Mouse (Mus musculus): ENCODE data around the gene Rxrb. TPM values are rescaled to one million over a fixed set of nuclear protein-coding genes. Genes with fewer than 3 reads are reported as not detected.

The Rxrb gene
- total and polyA plus RNA-seq, 3 experiments = 27.0 to 47.7 (median 36.9) TPM

GRCm38 (mm10) chr17:34029150-34029889 lies 2.3 kb upstream of the Rxrb start:
- TF ChIP-seq SIN3A (IDR thresholded peaks at IDR 0.05; ENCODE audit: low read length) = no peak
- no peak for TF ChIP-seq POLR2A (IDR thresholded peaks at IDR 0.05; ENCODE audit: low read depth, low read length)
- no peak for TF ChIP-seq BHLHE40 (IDR thresholded peaks at IDR 0.05; ENCODE audit: low read depth, low read length)
- TF ChIP-seq USF1 (IDR thresholded peaks at IDR 0.05; ENCODE audit: low read depth, low read length) = no peak
- TF ChIP-seq GABPA (IDR thresholded peaks at IDR 0.05; ENCODE audit: insufficient replicate concordance, low read depth, low read length) = no peak
- TF ChIP-seq ELF1 (IDR thresholded peaks at IDR 0.05; ENCODE audit: low read depth, low read length) = no peak
- no peak for TF ChIP-seq POLR2AphosphoS2 (IDR thresholded peaks at IDR 0.05; ENCODE audit: low read depth, low read length)
- TF ChIP-seq ZMIZ1 (IDR thresholded peaks at IDR 0.05; ENCODE audit: low read depth, low read length) = no peak
- TF ChIP-seq ZC3H11A (IDR thresholded peaks at IDR 0.05; ENCODE audit: low read depth, low read length) = no peak
- no peak for TF ChIP-seq CHD2 (IDR thresholded peaks at IDR 0.05; ENCODE audit: low read length)
- TF ChIP-seq NELFE (IDR thresholded peaks at IDR 0.05; ENCODE audit: low read depth, low read length) = no peak
- TF ChIP-seq ZKSCAN1 (IDR thresholded peaks at IDR 0.05; ENCODE audit: borderline replicate concordance, low read depth, low read length) = no peak
- no peak for TF ChIP-seq PAX5 (IDR thresholded peaks at IDR 0.05; ENCODE audit: low read length)

DNA sequence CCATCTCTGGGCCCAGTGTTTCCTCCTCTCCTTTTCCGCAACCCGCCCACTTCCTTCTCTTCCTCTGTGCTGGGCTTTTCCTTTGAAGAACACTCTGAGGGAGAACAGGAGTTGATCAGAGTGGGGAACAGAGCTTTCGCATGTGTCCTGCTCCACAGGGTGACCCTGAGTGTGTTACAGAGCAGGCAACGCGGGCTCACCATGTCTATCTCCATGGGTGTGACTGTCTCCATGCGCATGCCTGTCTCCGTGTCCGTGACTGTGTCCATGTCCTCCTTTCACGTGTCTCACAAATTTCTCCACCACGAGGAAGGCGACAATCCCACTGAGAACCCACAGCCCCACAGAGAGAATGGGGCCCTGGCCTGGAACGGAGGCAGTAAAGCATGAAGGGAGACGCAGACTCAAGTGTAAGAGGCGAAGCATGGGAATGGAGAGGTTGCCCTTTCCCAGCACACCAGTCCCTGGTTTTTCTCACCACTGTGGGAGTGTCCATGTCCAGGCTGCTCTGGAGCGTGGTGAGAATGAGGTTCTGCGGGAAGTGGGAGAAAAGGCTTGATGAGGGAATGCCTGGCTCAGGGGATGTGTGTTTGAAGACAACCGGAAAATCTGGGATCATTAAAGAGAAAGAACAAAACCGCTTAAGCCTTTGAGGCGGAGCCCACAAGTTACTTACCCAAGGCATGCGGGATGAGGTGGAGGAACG lies 1.6 kb upstream of the Rxrb start:
- dilution Hi-C loops (cut with MboI; ENCODE audit: extremely low pct_ligation_motif_present, extremely low pct_unique_long_range_greater_than_20kb, low sequenced_read_pairs) (no loop called here), in situ Hi-C loops (cut with MboI; ENCODE audit: low pct_ligation_motif_present, low pct_unique_long_range_greater_than_20kb, low sequenced_read_pairs) (no loop called here)
- no peaks in the 10 kb centered on the region for H3K27me3 ChIP-seq (replicated peaks)
- peak overlapping the region; percentile 93 for H3K9ac ChIP-seq (ENCODE audit: insufficient read depth, low read depth)
- H3K4me3 ChIP-seq (replicated peaks in 1 of 3; ENCODE audit: low read depth in 2 of 3, low read length in 2 of 3, poor library complexity in 1 of 3) = peak overlapping the region; percentile 90 to 97 (median 94)
- H3K9me3 ChIP-seq (replicated peaks; ENCODE audit: low read length) = no peaks in the 10 kb centered on the region
- H3K4me2 ChIP-seq (ENCODE audit: insufficient read depth, low read depth, poor library complexity, severe bottlenecking) = peak overlapping the region; percentile 73
- TF ChIP-seq JUND (conservative IDR thresholded peaks at IDR 0.05; ENCODE audit: low read depth, low read length) (no peak), ZC3H11A (IDR thresholded peaks at IDR 0.05; ENCODE audit: low read depth, low read length) (no peak)
- H3K79me2 ChIP-seq (replicated peaks; ENCODE audit: control insufficient read depth, extremely low read depth, insufficient read depth, poor library complexity, severe bottlenecking) = peaks cover 32% of the 10 kb centered on the region
- no peak overlapping the region for H3K27ac ChIP-seq (ENCODE audit: insufficient read depth, low read depth)
- H3K4me1 ChIP-seq (ENCODE audit: control insufficient read depth in 1 of 2, insufficient read depth in 2 of 2) = peaks cover 35 to 68% of the 10 kb centered on the region in 2 experiments
- peaks cover 23 to 42% of the 10 kb centered on the region in 2 experiments for H3K36me3 ChIP-seq (replicated peaks in 1 of 2; ENCODE audit: control insufficient read depth in 1 of 2, insufficient read depth in 1 of 2, low read length in 1 of 2)
- no peak for DNase-seq (ENCODE audit: extremely low read depth)

More at GRCm38 (mm10) chr17:34029150-34029889, 2.3 kb upstream of the Rxrb start:
- peak overlapping the region; percentile 93; the same call in 1 of the 2 replicates for H3K9ac ChIP-seq (ENCODE audit: insufficient read depth, low read depth)
- peak overlapping the region; percentile 73; the same call in 1 of the 2 replicates for H3K4me2 ChIP-seq (ENCODE audit: insufficient read depth, low read depth, poor library complexity, severe bottlenecking)
- in situ Hi-C loops (cut with MboI; ENCODE audit: low pct_ligation_motif_present, low pct_unique_long_range_greater_than_20kb, low sequenced_read_pairs) = no loop called here
- no peak overlapping the region for H3K27ac ChIP-seq (ENCODE audit: insufficient read depth, low read depth)
- H3K27me3 ChIP-seq (replicated peaks) = no peaks in the 10 kb centered on the region
- no peaks in the 10 kb centered on the region for H3K9me3 ChIP-seq (replicated peaks; ENCODE audit: low read length)
- H3K4me1 ChIP-seq (ENCODE audit: control insufficient read depth in 1 of 2, insufficient read depth in 2 of 2) = peaks cover 35 to 65% of the 10 kb centered on the region in 2 experiments
- no peak for DNase-seq (ENCODE audit: extremely low read depth)
- peaks cover 32% of the 10 kb centered on the region for H3K79me2 ChIP-seq (replicated peaks; ENCODE audit: control insufficient read depth, extremely low read depth, insufficient read depth, poor library complexity, severe bottlenecking)
- dilution Hi-C loops (cut with MboI; ENCODE audit: extremely low pct_ligation_motif_present, extremely low pct_unique_long_range_greater_than_20kb, low sequenced_read_pairs) = no loop called here
- H3K4me3 ChIP-seq (replicated peaks in 1 of 3; ENCODE audit: low read depth in 2 of 3, low read length in 2 of 3, poor library complexity in 1 of 3) = no peak overlapping the region
- peaks cover 23 to 39% of the 10 kb centered on the region in 2 experiments for H3K36me3 ChIP-seq (replicated peaks in 1 of 2; ENCODE audit: control insufficient read depth in 1 of 2, insufficient read depth in 1 of 2, low read length in 1 of 2)

Data from CH12.LX (cell line).